Mouse (Mus musculus) CD4-positive helper T cell, adult 2 months (primary cell): ENCODE results near the gene Thumpd2.

Experiments used
- DNase-seq: peaks from one replicate; pipeline ENCODE4 v3.0.0-alpha.2; 2012; ENCODE audit warnings: low read depth, missing footprints, low spot score

The Thumpd2 gene

DNA sequence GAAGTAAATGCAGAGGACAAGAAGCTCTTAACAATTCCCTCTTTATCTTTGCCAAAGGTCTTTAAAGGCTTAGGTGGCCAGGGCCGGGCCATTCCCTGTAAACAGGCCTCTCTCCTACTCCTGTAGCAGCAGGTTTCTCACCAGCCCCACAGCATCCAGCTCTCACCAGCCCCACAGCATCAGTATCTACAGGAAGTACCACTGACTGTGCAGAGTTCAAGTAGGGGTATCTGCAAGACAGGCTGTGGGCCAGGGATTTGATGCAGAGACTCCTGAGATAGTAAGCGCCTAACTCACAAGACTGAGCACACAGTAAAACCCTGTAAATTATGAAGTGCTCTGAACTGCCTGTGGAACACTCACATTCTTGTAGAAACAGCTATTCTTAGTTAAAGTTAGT is 31.9 kb downstream of the Thumpd2 start:
- DNase-seq, result no peak

DNA sequence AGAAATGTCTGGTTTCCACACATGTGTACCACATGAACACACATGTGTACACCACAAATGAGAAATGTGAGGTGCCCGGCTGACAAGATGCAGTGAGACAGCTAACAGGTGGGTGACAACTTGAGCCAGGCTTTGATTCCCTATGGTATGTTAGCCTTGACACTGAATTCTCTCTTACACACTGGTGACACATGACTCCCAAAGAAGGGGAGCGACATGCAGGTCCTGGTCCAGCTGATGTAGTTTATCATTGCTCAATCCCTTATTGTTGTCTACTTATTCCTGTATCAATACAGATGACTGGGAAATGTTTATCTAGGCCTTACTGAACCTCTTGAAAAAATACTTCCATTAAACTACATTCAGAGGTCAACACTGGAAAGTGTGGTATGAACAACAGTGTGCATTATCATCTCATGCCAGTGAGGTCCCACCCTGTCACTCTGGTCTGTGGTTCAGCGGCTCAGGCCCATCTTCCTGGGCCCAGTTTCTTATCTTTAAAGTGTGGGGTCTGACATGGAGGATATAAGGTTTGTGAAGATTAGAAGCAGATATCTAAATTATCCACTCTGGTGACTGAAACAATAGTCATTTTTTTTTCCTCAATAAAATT is 32.9 kb downstream of the Thumpd2 start:
- no peak for DNase-seq

- no peak for DNase-seq
Observed at GRCm38 (mm10) chr17:81027331-81027730, 37.6 kb downstream of the Thumpd2 start.

DNA sequence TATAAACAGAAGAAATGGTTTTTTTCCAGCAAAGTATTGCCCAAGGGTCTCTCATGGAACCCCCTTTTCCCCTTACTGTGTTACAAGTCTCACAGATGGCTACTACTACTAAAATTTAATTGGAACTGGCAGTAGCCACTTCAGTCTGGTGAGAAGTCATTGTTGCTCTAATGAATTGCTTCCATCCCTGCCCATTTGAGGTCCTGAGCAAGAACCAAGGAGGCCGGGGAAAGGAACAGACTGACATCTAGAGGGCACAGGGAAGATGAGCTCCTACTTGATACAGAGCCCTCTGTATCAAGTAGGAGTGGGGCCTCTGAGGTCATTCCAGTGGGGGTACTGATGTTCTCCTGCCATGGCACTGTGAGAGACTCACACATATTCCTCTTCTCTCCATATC is 47.8 kb downstream of the Thumpd2 start:
- DNase-seq, result no peak

- peak; percentile 23 for DNase-seq
Observed at GRCm38 (mm10) chr17:81015814-81016447, 49.0 kb downstream of the Thumpd2 start.

- DNase-seq, result no peak
Observed at GRCm38 (mm10) chr17:81010844-81011685, 53.8 kb downstream of the Thumpd2 start.

GRCm38 (mm10) chr17:81010199-81010598 is 54.7 kb downstream of the Thumpd2 start:
- no peak for DNase-seq

DNA sequence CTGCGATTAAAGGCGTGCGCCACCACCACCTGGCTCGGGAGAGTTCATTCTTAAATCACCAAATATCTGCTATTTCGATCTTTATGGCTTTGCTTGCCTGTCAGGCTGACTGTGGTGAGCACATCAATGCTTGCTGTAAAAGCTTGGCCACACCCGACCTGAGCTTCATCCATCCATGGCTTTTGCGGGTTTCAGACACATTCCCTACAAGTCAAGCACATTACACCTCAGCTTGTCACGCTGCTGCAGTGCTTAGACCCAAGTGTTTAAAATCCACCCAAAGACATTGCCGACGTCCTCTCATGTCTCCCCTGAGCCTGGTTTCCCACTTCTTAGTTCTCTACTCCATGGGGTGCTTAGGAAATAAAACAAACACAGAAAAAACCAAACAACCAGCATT is 55.8 kb downstream of the Thumpd2 start:
- DNase-seq, result no peak

- no peak for DNase-seq
Observed at GRCm38 (mm10) chr17:81005292-81005691, 59.6 kb downstream of the Thumpd2 start.

- no peak for DNase-seq
Observed at GRCm38 (mm10) chr17:81004454-81004853, 60.4 kb downstream of the Thumpd2 start.

DNA sequence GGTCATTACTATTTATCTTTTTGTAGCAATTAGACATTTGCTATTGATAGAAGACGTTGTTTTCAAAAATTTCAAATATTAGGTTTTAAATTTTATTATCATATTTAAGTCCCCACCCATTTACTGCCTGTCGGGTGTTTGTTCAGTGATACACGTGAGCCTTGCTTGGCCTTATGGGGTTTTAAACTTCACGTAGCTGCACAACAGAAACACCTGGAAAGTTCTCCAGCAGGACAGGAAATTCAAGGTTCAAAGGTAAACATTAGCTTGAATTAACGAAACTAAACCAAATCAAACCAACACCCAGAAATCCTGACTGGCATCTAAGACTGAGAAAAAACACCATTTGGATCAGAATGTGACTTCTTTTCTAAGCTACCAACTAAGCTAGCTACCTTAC is 62.8 kb downstream of the Thumpd2 start:
- no peak for DNase-seq

- no peak for DNase-seq
Observed at GRCm38 (mm10) chr17:81001647-81002046, 63.2 kb downstream of the Thumpd2 start.

DNA sequence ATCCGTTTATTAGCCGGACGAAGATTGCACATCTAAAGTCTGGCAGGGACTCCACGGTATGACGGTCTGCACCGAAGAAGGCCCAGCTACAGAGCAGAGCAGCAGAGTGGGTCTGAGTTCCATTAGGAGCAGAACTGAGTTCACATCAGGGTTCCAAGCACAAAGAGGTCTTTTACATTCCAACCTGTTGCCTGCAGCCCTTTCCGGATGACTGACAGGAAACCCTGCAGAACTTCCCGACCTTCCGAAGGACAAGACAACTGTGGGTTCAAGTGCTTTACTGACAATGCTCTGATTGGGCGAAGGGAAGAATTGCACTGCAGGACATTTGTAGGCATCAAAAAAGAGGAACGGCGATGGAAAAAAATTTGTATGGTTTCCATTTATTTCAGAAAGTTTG is 63.9 kb downstream of the Thumpd2 start:
- no peak for DNase-seq

DNA sequence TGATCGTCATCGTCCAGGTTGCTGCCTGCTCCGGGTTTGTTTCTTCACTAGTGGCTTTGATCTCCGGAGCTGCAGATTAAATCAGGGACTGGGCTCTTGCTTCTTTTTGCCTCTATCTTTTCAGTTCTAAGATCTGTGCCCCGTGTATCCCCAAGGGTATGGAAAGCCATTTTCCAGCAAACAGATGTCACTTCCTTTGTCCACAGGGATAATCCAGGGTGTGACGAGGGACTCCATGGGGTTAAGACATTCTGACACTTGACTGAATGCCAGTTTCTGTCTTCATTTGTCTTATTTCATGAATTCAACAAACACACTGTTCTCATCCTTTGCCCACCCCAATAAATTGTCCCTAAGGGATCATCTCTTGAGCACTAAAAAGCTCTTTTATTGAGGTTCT is 65.9 kb downstream of the Thumpd2 start:
- DNase-seq, result no peak

GRCm38 (mm10) chr17:80997226-80997625 is 67.7 kb downstream of the Thumpd2 start:
- DNase-seq, result no peak

- no peak for DNase-seq
Observed at GRCm38 (mm10) chr17:80991535-80992127, 73.3 kb downstream of the Thumpd2 start.

DNA sequence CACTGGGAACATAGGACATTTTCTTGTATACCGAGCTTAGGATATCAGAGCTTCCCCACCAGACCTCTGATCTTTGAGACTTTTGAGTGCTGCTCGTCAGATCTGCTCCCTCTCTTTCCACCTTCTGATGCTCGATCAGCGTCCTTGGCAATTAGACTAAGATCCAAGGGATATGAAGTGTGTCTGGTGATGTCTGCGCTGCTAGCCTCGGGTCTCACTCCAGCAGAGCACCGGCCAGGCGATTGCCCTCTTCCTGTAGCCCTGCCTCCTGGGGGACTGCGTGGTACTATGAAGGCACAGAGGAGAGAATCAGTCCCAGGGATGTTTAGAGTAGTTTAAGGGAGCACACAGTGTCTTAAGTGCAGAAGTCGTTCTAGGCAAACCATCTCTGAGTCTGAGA is 81.9 kb downstream of the Thumpd2 start:
- no peak for DNase-seq

DNA sequence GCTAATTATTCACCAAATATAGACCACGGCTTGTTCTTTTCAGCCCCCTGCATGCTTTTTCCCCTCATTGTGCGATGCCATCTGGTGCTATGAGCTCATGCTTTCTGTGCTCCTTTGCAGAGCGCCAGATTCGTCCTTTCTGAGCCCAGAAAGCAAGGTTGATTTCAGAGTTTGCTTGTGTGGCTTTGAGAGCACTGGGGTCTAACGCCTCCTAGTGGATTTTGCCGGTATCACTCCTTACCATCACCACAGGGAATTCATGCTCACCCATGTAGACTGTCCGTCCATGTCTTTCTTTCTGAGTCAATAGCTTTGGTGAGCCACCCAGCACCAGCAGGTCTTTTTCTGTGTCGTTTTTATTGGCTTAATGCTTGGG is 82.5 kb downstream of the Thumpd2 start:
- peak; percentile 14 for DNase-seq

GRCm38 (mm10) chr17:80981721-80982411 is 83.0 kb downstream of the Thumpd2 start:
- no peak for DNase-seq

DNA sequence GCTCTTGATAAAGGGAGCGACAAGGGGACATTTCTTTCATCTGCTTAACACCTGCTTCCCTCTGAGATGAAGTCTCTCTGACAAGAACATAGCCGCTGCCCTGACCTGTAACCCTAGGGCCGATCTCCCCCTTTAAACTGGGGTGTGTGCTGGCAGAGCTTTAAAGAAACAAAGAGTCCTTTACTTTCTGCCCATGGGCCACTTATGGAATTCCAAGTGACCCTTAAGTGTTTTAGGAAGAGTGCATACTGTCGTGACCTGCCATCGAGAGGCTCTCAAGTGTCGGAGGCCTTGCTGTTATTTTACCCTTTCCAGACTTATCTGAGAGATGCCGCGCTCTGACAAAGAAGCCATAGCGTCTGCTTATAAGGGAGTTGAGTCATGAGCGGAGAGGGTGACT is 84.8 kb downstream of the Thumpd2 start:
- no peak for DNase-seq

DNA sequence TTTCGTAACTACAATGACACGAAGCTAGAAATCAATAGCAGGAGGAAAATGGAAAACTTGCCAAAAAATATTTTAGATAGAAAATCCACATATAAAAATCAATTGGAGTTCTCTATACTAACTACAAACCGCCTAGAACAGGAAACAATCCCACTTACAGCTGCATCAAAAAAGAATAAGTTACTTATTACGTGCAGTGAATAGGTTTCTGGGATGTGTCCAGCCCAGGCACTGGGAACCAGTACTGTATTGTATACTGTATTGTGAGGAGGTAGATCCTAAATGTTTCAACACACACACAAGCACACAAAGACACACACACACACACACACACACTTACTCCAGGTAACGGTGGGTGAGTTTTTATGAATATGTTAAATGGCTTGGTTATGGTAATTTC is 87.6 kb downstream of the Thumpd2 start:
- DNase-seq, result no peak
